Mouse (Mus musculus): ENCODE data around the gene Kazn. TPM values are rescaled to one million over a fixed set of nuclear protein-coding genes. Genes with fewer than 3 reads are reported as not detected.

Kazn gene
- polyA plus RNA-seq, 1 experiment from 2014 or later = 13.7 TPM

DNA sequence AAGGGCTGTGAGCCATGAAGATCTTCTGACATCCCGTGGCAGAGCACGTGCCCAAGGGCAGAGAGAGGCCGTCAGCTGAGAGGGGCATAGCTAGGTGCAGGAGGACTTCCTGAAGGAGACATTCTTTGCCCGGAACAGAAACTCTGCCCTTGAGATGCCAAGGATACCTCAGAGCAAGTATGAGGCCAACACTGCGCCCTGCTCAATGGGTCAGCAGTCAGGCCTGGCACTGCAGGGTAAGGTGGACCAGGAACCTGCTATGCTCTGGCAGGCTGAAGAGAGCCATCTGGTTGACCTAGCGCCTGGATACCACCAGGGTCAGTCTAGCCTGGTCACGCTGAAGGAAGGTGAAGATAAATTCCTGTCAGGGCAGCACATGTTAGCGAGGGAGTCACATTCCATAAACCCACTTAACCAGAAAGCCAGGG lies 46.0 kb downstream of the Kazn start:
- H3K4me3 ChIP-seq (ENCODE audit: low read depth, low read length) = no peak overlapping the region
- H3K4me2 ChIP-seq (ENCODE audit: low read length) = no peak overlapping the region
- H3K9ac ChIP-seq (ENCODE audit: low read length) = no peak overlapping the region
- no peaks in the 10 kb centered on the region for H3K27me3 ChIP-seq (replicated peaks; ENCODE audit: control insufficient read depth, insufficient read depth, low read length)
- H3K4me1 ChIP-seq (replicated peaks; ENCODE audit: control insufficient read depth, insufficient read depth, low read length) = no peaks in the 10 kb centered on the region
- H3K9me3 ChIP-seq (ENCODE audit: control insufficient read depth, low read length) = no peaks in the 10 kb centered on the region
- peaks cover 4% of the 10 kb centered on the region; the same call in 1 of the 2 replicates for H3K36me3 ChIP-seq (ENCODE audit: control insufficient read depth, insufficient read depth, low read length)
- DNase-seq (ENCODE audit: low spot score) = no peak
- no peak for ATAC-seq (replicated peaks; ENCODE audit: low FRiP score, low TSS enrichment, low read depth)
- WGBS = 87% methylated on average over 8 of the region's 8 CpGs
- no peak overlapping the region for H3K27ac ChIP-seq (ENCODE audit: low read depth)

DNA sequence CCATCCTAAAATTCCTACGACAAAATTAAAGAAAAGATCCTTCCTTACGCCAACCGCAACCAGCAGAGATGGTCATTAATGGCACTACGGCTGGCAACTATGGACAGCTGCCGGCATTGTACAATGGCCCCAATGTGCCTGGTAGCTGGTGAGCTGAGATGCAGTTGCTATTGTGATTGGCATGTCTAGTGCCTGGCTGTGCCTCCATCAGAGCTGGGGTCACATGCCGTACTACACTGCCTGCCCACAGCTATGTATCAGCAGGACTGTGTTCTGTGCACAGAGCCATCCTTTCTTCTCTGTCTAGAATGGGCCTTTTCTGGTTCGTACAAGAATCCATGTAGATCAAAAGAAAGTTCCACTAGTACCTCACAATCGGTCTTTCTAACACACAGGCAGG lies 49.2 kb downstream of the Kazn start:
- Histone ChIP-seq H3K4me3 (ENCODE audit: low read depth, low read length) (no peak overlapping the region), H3K9me3 (ENCODE audit: control insufficient read depth, low read length) (no peaks in the 10 kb centered on the region), H3K9ac (ENCODE audit: low read length) (no peak overlapping the region), H3K4me1 (replicated peaks; ENCODE audit: control insufficient read depth, insufficient read depth, low read length) (no peaks in the 10 kb centered on the region), H3K4me2 (ENCODE audit: low read length) (no peak overlapping the region), H3K27me3 (replicated peaks; ENCODE audit: control insufficient read depth, insufficient read depth, low read length) (no peaks in the 10 kb centered on the region), H3K27ac (ENCODE audit: low read depth) (no peak overlapping the region), H3K36me3 (ENCODE audit: control insufficient read depth, insufficient read depth, low read length) (peaks cover 4% of the 10 kb centered on the region; the same call in 1 of the 2 replicates)
- 85% methylated on average over 8 of the region's 8 CpGs for WGBS
- ATAC-seq (replicated peaks; ENCODE audit: low FRiP score, low TSS enrichment, low read depth) (no peak), DNase-seq (ENCODE audit: low spot score) (no peak)

DNA sequence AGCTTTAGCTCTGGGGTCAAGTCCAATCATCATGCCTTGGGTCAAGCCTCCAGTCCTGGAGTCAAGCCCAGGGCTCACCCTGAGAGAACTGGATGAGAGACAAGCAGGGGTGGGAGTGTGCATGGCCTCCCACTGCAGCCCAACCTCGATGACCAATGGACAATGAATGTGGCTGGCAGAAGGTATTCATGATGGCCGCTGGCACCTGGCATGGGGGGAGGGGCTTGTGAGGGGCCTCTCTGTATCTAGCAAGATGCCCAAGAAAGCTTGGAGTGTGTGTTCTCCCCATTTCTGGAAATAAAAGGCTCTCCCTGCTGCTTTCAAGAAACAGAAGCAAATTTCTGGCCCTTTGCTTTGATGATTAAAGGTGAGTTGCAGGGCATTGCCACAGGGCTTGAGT lies 50.7 kb downstream of the Kazn start:
- no peak overlapping the region for H3K27ac ChIP-seq (ENCODE audit: low read depth)
- no peak for ATAC-seq (replicated peaks; ENCODE audit: low FRiP score, low TSS enrichment, low read depth)
- 84% methylated on average over 2 of the region's 2 CpGs for WGBS
- peaks cover 4% of the 10 kb centered on the region; the same call in 1 of the 2 replicates for H3K36me3 ChIP-seq (ENCODE audit: control insufficient read depth, insufficient read depth, low read length)
- no peak overlapping the region for H3K9ac ChIP-seq (ENCODE audit: low read length)
- DNase-seq (ENCODE audit: low spot score) = no peak
- H3K9me3 ChIP-seq (ENCODE audit: control insufficient read depth, low read length) = no peaks in the 10 kb centered on the region
- no peaks in the 10 kb centered on the region for H3K27me3 ChIP-seq (replicated peaks; ENCODE audit: control insufficient read depth, insufficient read depth, low read length)
- H3K4me1 ChIP-seq (replicated peaks; ENCODE audit: control insufficient read depth, insufficient read depth, low read length) = no peaks in the 10 kb centered on the region
- H3K4me2 ChIP-seq (ENCODE audit: low read length) = no peak overlapping the region
- no peak overlapping the region for H3K4me3 ChIP-seq (ENCODE audit: low read depth, low read length)

DNA sequence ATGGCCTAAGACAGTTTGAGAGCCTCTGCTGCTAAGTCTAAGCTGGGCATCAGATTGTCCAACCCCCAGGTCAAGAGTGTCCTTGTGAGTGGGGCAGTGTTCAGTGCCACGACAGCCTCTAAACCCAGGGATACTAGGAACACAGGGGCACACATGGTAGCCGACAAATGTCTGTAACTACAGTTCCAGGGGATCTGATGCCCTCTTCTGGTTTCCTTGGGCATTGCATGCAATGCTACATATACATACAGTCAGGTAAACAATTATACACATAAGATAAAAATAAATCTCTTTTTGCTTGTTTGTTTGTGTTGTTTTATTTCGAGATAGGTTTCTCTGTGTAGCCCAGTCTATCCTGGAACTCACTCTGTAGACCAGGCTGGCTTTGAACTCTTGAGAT lies 53.0 kb downstream of the Kazn start:
- ATAC-seq (replicated peaks; ENCODE audit: low FRiP score, low TSS enrichment, low read depth) = no peak
- H3K4me2 ChIP-seq (ENCODE audit: low read length) = no peak overlapping the region
- no peak overlapping the region for H3K9ac ChIP-seq (ENCODE audit: low read length)
- WGBS = 92% methylated on average over 3 of the region's 3 CpGs
- no peaks in the 10 kb centered on the region for H3K9me3 ChIP-seq (ENCODE audit: control insufficient read depth, low read length)
- no peak overlapping the region for H3K4me3 ChIP-seq (ENCODE audit: low read depth, low read length)
- H3K36me3 ChIP-seq (ENCODE audit: control insufficient read depth, insufficient read depth, low read length) = no peaks in the 10 kb centered on the region
- H3K4me1 ChIP-seq (replicated peaks; ENCODE audit: control insufficient read depth, insufficient read depth, low read length) = peaks cover 3% of the 10 kb centered on the region
- no peak for DNase-seq (ENCODE audit: low spot score)
- H3K27ac ChIP-seq (ENCODE audit: low read depth) = peak overlapping the region; percentile 59; the same call in 1 of the 2 replicates
- no peaks in the 10 kb centered on the region for H3K27me3 ChIP-seq (replicated peaks; ENCODE audit: control insufficient read depth, insufficient read depth, low read length)

DNA sequence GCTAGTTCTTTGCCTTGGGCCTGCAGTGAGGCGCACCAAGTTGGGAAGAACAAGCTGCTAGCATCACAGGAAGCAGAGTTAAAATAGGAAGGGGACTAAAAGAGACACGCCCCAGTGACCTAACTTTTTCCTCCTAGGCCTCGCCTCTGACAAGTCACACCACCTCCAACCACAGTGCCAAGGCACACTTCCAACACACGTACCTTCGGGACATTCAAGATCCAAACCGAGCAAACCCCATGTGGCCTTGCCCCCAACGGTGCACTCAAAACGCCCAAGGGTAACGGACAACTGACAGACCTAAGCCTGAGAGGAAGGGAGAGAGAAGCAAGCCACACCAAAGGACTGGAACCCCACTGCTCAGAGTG lies 53.7 kb downstream of the Kazn start:
- Histone ChIP-seq H3K27ac (ENCODE audit: low read depth) (peak overlapping the region; percentile 59), H3K4me2 (ENCODE audit: low read length) (no peak overlapping the region), H3K27me3 (replicated peaks; ENCODE audit: control insufficient read depth, insufficient read depth, low read length) (no peaks in the 10 kb centered on the region), H3K9me3 (ENCODE audit: control insufficient read depth, low read length) (no peaks in the 10 kb centered on the region), H3K36me3 (ENCODE audit: control insufficient read depth, insufficient read depth, low read length) (no peaks in the 10 kb centered on the region), H3K9ac (ENCODE audit: low read length) (no peak overlapping the region), H3K4me1 (replicated peaks; ENCODE audit: control insufficient read depth, insufficient read depth, low read length) (peaks cover 9% of the 10 kb centered on the region), H3K4me3 (ENCODE audit: low read depth, low read length) (no peak overlapping the region)
- WGBS = 94% methylated on average over 9 of the region's 9 CpGs
- DNase-seq (ENCODE audit: low spot score) (no peak), ATAC-seq (replicated peaks; ENCODE audit: low FRiP score, low TSS enrichment, low read depth) (no peak)

DNA sequence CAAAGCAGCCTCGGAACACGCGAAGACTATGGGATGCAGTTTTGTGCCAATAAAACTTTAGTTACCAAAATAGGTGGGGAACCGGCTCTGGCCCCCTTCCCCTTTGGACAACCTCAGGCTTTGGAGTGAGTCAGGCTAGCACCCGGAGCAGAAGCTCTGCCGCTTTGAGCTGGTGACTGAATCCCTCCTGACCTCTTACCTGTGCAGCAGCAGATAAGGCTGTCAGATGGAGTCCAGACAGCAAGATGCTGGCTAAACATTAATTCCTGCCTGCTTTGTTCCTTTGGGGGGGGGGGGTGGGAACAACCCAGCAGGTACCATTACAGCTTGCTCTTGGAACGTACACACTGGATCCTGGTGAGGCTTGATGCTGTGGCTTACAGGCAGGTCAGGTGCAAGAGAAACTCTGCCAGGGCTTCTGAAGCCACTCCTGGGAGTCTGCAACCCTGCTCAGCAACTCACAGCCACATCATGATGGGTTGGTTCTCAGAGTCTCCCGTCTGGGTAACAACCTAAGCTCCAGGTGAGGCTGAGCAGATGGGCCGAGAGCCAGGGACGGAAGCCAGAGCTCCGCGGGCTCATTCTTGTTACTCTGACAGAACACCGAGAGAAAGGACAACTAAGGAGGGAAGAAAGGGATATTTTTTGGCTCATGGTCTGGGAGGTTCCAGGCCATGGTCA lies 54.2 kb downstream of the Kazn start:
- H3K9ac ChIP-seq (ENCODE audit: low read length) = no peak overlapping the region
- peak overlapping the region; percentile 59; the same call in 1 of the 2 replicates for H3K27ac ChIP-seq (ENCODE audit: low read depth)
- DNase-seq (ENCODE audit: low spot score) (no peak), ATAC-seq (replicated peaks; ENCODE audit: low FRiP score, low TSS enrichment, low read depth) (peak; percentile 30)
- 72% methylated on average over 13 of the region's 13 CpGs for WGBS
- H3K9me3 ChIP-seq (ENCODE audit: control insufficient read depth, low read length) = no peaks in the 10 kb centered on the region
- H3K4me2 ChIP-seq (ENCODE audit: low read length) = no peak overlapping the region
- no peak overlapping the region for H3K4me3 ChIP-seq (ENCODE audit: low read depth, low read length)
- no peaks in the 10 kb centered on the region for H3K36me3 ChIP-seq (ENCODE audit: control insufficient read depth, insufficient read depth, low read length)
- H3K27me3 ChIP-seq (replicated peaks; ENCODE audit: control insufficient read depth, insufficient read depth, low read length) = no peaks in the 10 kb centered on the region
- peaks cover 14% of the 10 kb centered on the region for H3K4me1 ChIP-seq (replicated peaks; ENCODE audit: control insufficient read depth, insufficient read depth, low read length)

DNA sequence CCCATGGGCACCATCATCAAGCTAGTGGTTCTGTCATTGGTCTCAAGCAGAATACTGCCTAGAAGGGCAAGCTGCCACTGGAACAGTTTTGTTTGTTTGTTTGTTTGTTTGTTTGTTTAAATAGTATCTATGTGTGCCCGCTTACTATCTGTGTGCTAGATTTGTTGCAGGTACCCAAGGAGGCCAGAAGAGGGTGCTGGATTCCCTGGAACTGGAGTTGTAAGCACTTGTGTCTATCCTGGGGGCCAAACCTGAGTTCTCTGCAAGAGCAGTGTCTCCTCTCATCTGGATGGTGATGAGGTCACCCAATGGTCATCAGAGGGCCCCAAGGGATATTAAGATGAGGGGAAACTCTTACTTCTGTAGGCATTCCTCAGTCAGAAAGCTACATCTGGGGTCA lies 55.6 kb downstream of the Kazn start:
- Histone ChIP-seq H3K27me3 (replicated peaks; ENCODE audit: control insufficient read depth, insufficient read depth, low read length) (no peaks in the 10 kb centered on the region), H3K36me3 (ENCODE audit: control insufficient read depth, insufficient read depth, low read length) (no peaks in the 10 kb centered on the region), H3K4me2 (ENCODE audit: low read length) (no peak overlapping the region), H3K4me1 (replicated peaks; ENCODE audit: control insufficient read depth, insufficient read depth, low read length) (peaks cover 25% of the 10 kb centered on the region), H3K4me3 (ENCODE audit: low read depth, low read length) (no peak overlapping the region), H3K9me3 (ENCODE audit: control insufficient read depth, low read length) (no peaks in the 10 kb centered on the region), H3K27ac (ENCODE audit: low read depth) (no peak overlapping the region), H3K9ac (ENCODE audit: low read length) (no peak overlapping the region)
- ATAC-seq (replicated peaks; ENCODE audit: low FRiP score, low TSS enrichment, low read depth) = no peak
- WGBS = 63% methylated on average over 1 of the region's 1 CpGs
- DNase-seq (ENCODE audit: low spot score) = no peak

DNA sequence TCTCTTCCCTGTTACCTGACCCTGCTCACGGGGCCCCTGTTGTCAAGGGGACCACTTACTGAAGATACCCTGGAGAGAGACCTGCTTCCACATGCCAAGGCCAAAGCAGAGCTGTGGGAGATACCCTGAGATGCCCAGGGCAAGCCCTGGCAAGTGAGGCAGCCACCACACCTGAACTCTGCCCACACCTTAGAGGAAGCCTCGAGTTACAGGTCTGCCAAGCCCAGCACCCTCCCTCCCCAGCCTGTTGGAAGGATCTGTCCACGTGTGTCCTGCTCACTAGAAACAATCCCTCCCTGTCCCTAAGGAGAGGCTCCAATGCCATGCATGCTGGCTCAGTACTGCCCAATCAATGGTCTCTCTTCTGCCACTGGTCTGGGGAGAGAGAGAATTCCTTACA lies 56.2 kb downstream of the Kazn start:
- Histone ChIP-seq H3K4me2 (ENCODE audit: low read length) (no peak overlapping the region), H3K4me3 (ENCODE audit: low read depth, low read length) (no peak overlapping the region), H3K27me3 (replicated peaks; ENCODE audit: control insufficient read depth, insufficient read depth, low read length) (no peaks in the 10 kb centered on the region), H3K27ac (ENCODE audit: low read depth) (no peak overlapping the region), H3K9me3 (ENCODE audit: control insufficient read depth, low read length) (no peaks in the 10 kb centered on the region), H3K36me3 (ENCODE audit: control insufficient read depth, insufficient read depth, low read length) (no peaks in the 10 kb centered on the region), H3K9ac (ENCODE audit: low read length) (no peak overlapping the region), H3K4me1 (replicated peaks; ENCODE audit: control insufficient read depth, insufficient read depth, low read length) (peaks cover 25% of the 10 kb centered on the region)
- no peak for DNase-seq (ENCODE audit: low spot score)
- no peak for ATAC-seq (replicated peaks; ENCODE audit: low FRiP score, low TSS enrichment, low read depth)
- 71% methylated on average over 3 of the region's 3 CpGs for WGBS

DNA sequence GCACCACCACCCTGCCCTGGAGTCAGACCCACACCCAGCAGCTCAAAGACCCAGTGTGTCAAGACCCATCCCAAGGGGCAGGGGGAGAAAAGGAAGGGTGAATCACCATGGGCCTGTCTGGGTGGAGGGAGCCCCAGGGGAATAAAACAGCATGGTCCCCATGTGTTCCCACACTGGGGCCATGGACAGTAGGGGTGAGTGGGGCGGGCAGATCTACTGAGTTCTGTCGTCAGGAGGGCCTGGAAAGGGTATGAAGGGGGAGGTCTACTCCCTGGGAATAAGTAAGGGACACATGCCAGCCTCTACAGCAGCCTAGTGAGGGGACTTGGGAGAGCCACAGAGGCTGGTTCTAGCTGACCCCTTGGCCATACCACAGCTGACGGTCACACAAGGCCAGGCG lies 57.6 kb downstream of the Kazn start:
- H3K4me3 ChIP-seq (ENCODE audit: low read depth, low read length) = no peak overlapping the region
- no peak overlapping the region for H3K4me2 ChIP-seq (ENCODE audit: low read length)
- no peaks in the 10 kb centered on the region for H3K36me3 ChIP-seq (ENCODE audit: control insufficient read depth, insufficient read depth, low read length)
- H3K9ac ChIP-seq (ENCODE audit: low read length) = no peak overlapping the region
- no peaks in the 10 kb centered on the region for H3K27me3 ChIP-seq (replicated peaks; ENCODE audit: control insufficient read depth, insufficient read depth, low read length)
- H3K9me3 ChIP-seq (ENCODE audit: control insufficient read depth, low read length) = no peaks in the 10 kb centered on the region
- peaks cover 25% of the 10 kb centered on the region for H3K4me1 ChIP-seq (replicated peaks; ENCODE audit: control insufficient read depth, insufficient read depth, low read length)
- H3K27ac ChIP-seq (ENCODE audit: low read depth) = no peak overlapping the region
- ATAC-seq (replicated peaks; ENCODE audit: low FRiP score, low TSS enrichment, low read depth) (no peak), DNase-seq (ENCODE audit: low spot score) (no peak)
- 81% methylated on average over 4 of the region's 4 CpGs for WGBS

Data from intestine, embryonic 14.5 days (tissue).